Comparison of ENCODE assay signal across 12 mouse cellular contexts in genomic region chr16:32724259-32724658, GRCm38 (mm10). TPM values are rescaled to one million over a fixed set of nuclear protein-coding genes. Genes with fewer than 3 reads are reported as not detected.
DNase-seq lines count a peak whose midpoint lies in the region; ATAC-seq lines count a peak whose summit lies in the region.
"Had no signal": no experiment of that assay in that cellular context is flagged by ENCODE, and none has a peak within 500 bp of the region (broad histone marks: within the 10 kb centered on the region; RNA-seq: fewer than 3 reads in every experiment).

No protein-coding gene starts in this region.

- DNase-seq in adrenal gland, postnatal 10 days = peak; percentile 23
- DNase-seq in adrenal gland, postnatal 14 days = no peak
- DNase-seq in lung, postnatal 10 days = peak; percentile 33
- no peak for DNase-seq in lung, adult 18-20 months
- DNase-seq in yolk sac, embryonic 10.5 days (ENCODE audit: low spot score) = no peak
- no peak for DNase-seq in kidney, adult 11 months
- DNase-seq: cerebellum, adult 2 months; cerebellum, postnatal 10 days; forebrain, postnatal 0 days; gastrocnemius, postnatal 14 days had no signal

- ATAC-seq in megakaryocyte progenitor cell, adult 5-6 weeks (replicated peaks; ENCODE audit: poor library complexity) = 0 out of 2 replicates have a peak, but pooled peaks have one; percentile 29
- ATAC-seq: forebrain, embryonic 13.5 days; forebrain, postnatal 0 days had no signal

RNA-seq across cellular contexts. Expression of gene Muc4, which starts 11.4 kb away (rescaled TPM):
- total RNA-seq in adrenal gland, postnatal 10 days (2021) = under 1 TPM; 0.12 to 0.27 TPM
- total RNA-seq in adrenal gland, postnatal 14 days (2021) = not detected in 2 replicates
- not detected in 2 replicates for total RNA-seq in megakaryocyte progenitor cell, adult 5-6 weeks (2015)
- not detected in 2 replicates for total RNA-seq in megakaryocyte progenitor cell, adult 5-6 weeks (2017)
- total RNA-seq: forebrain, postnatal 0 days had no signal

Comparison
In these comparisons a context has a peak if more than half of its experiments do, and no peak if none do; other contexts are left out.
1. DNase-seq: peak in adrenal gland, postnatal 10 days (single experiment) and lung, postnatal 10 days (single experiment); none in adrenal gland, postnatal 14 days (single experiment), lung, adult 18-20 months (0 of 2), yolk sac, embryonic 10.5 days (single experiment) and kidney, adult 11 months (single experiment).